Mouse (Mus musculus): ENCODE measurements at regions not wholly inside any gene's neighbourhood (a gene's known extent, or its start where the extent isn't known, plus 50 kb on each side); places are given as distances from the start of the nearest gene placed in this dataset.

DNA sequence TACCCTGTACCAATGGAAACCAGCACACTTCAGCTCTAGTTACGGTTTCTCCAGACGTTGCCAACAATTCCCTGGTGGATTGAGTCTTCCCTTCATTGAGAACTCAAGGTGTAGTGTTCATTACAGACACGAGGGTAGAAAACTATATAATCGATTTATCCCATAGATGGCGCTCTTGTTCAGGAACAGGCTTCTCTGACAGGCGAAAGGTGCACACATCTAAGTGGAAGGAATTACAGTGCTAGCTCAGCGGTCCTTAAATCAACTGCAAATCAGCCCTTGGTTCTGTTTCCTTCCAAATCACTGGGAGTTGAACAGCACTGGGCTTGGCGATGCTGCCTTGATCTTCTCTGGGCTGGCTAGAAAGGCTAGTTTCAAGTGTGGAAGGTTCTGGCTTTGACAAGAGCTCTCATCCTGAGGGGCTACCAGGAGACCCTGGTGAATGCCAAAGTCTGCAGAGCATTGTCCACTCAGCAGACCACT lies 161.1 kb downstream of the March11 start:
- H3K9me3 ChIP-seq (replicated peaks; ENCODE audit: control insufficient read depth, low read length): no peaks in the 10 kb centered on the region
- H3K4me1 ChIP-seq (ENCODE audit: control insufficient read depth, insufficient read depth, low read length): no peaks in the 10 kb centered on the region
- H3K4me2 ChIP-seq (ENCODE audit: low read length): no peak overlapping the region
- H3K27me3 ChIP-seq (replicated peaks; ENCODE audit: control insufficient read depth, insufficient read depth, low read length): no peaks in the 10 kb centered on the region
- DNase-seq (ENCODE audit: low spot score): peak; percentile 88
- 7% methylated on average over 8 of the region's 8 CpGs for WGBS
- ATAC-seq: peak; percentile 91
- H3K36me3 ChIP-seq (ENCODE audit: control insufficient read depth, insufficient read depth, low read length): no peaks in the 10 kb centered on the region
- no peak overlapping the region for H3K4me3 ChIP-seq (ENCODE audit: low read depth, low read length)
- H3K27ac ChIP-seq (ENCODE audit: low read depth, low read length): no peak overlapping the region
- H3K9ac ChIP-seq (ENCODE audit: low read length): no peak overlapping the region

- ATAC-seq: no peak
Observed at GRCm38 (mm10) chr15:26487378-26487777, 178.5 kb downstream of the March11 start.

More at GRCm38 (mm10) chr15:26487378-26487777, 178.5 kb downstream of the March11 start:
- no peaks in the 10 kb centered on the region for H3K27me3 ChIP-seq (replicated peaks; ENCODE audit: control insufficient read depth, insufficient read depth, low read length)
- H3K4me2 ChIP-seq (ENCODE audit: low read length): no peak overlapping the region
- no peak overlapping the region for H3K4me3 ChIP-seq (ENCODE audit: low read depth, low read length)
- H3K9me3 ChIP-seq (replicated peaks; ENCODE audit: control insufficient read depth, low read length): no peaks in the 10 kb centered on the region
- H3K4me1 ChIP-seq (ENCODE audit: control insufficient read depth, insufficient read depth, low read length): no peaks in the 10 kb centered on the region
- no peak overlapping the region for H3K27ac ChIP-seq (ENCODE audit: low read depth, low read length)
- no peak overlapping the region for H3K9ac ChIP-seq (ENCODE audit: low read length)
- DNase-seq (ENCODE audit: low spot score): no peak
- 87% methylated on average over 5 of the region's 5 CpGs for WGBS
- no peaks in the 10 kb centered on the region for H3K36me3 ChIP-seq (ENCODE audit: control insufficient read depth, insufficient read depth, low read length)

Data from forebrain, embryonic 14.5 days (tissue).